Mouse (Mus musculus) embryonic facial prominence, embryonic 11.5 days (tissue): ENCODE results near the gene Med7. TPM values are rescaled to one million over a fixed set of nuclear protein-coding genes. Genes with fewer than 3 reads are reported as not detected.
A peak's percentile ranks its signal among the peaks of the same experiment; 100 is the strongest.

Experiments used
- ATAC-seq: fragments of 200-750 bp; cut with Nextera tagmentation; replicated peaks from 2 replicates; pipeline ENCODE4 v1.8.0; 2017; ENCODE audit warnings: low read depth; ENCODE audit not compliant: insufficient number of reproducible peaks, low FRiP score, low TSS enrichment
- DNase-seq: peaks from one replicate; pipeline ENCODE4 v3.0.0-alpha.2; 2015; ENCODE audit warnings: low spot score
- H3K27ac ChIP-seq: fragments of 300-500 bp; sonication (generic); replicated peaks from 2 replicates; pipeline ENCODE4 v1.5.1; 2014; ENCODE audit warnings: mild to moderate bottlenecking, low read depth, low read length, control low read depth
- H3K27me3 ChIP-seq: fragments of 300-500 bp; sonication (generic); 2 replicates; pipeline ENCODE4 v1.6.1; 2014; ENCODE audit warnings: mild to moderate bottlenecking, low read length, moderate library complexity, mixed read lengths; ENCODE audit not compliant: control insufficient read depth, insufficient read depth
- H3K36me3 ChIP-seq: fragments of 300-500 bp; sonication (generic); replicated peaks from 2 replicates; pipeline ENCODE4 v1.6.1; 2014; ENCODE audit warnings: low read depth, mild to moderate bottlenecking, low read length, moderate library complexity, mixed read lengths; ENCODE audit not compliant: control insufficient read depth, insufficient read depth
- H3K4me1 ChIP-seq: fragments of 300-500 bp; sonication (generic); 2 replicates; pipeline ENCODE4 v1.6.1; 2014; ENCODE audit warnings: low read length, mixed read lengths; ENCODE audit not compliant: control insufficient read depth, insufficient read depth
- H3K4me2 ChIP-seq: fragments of 300-500 bp; sonication (generic); 2 replicates; pipeline ENCODE4 v1.6.1; 2014; ENCODE audit warnings: low read depth, mild to moderate bottlenecking, control low read depth, low read length, moderate library complexity
- H3K4me3 ChIP-seq: fragments of 300-500 bp; sonication (generic); 2 replicates; pipeline ENCODE4 v1.5.1; 2014; ENCODE audit warnings: low read depth, low read length, control low read depth
- H3K9ac ChIP-seq: fragments of 300-500 bp; sonication (generic); replicated peaks from 2 replicates; pipeline ENCODE4 v1.6.1; 2014; ENCODE audit warnings: mild to moderate bottlenecking, control low read depth, low read length
- H3K9me3 ChIP-seq: fragments of 300-500 bp; sonication (generic); replicated peaks from 2 replicates; pipeline ENCODE4 v1.6.1; 2016; ENCODE audit warnings: mild to moderate bottlenecking, low read length, inconsistent platforms, mixed read lengths; ENCODE audit not compliant: control insufficient read depth
- WGBS: fragments of 180-500 bp; shearing (Covaris S2); extraction: QIAGEN DNeasy Blood & Tissue Kit; methylation state at CpG from one replicate; pipeline ENCODE4 v1.1.7; 2014; 5-methylcytosine and 5-hydroxymethylcytosine counted together
- polyA plus RNA-seq: library from polyadenylated mRNA; unstranded; fragments of >200 nt; fragmentation: Nextera tagmentation; extraction: Ambion mirVana; gene quantifications from 2 replicates; pipeline ENCODE4 v1.2.1, GENCODE M21; 2014

Med7 gene
- polyA plus RNA-seq, 1 experiment from 2014 or later = 114 TPM

- no peak overlapping the region for H3K27ac ChIP-seq
- H3K9ac ChIP-seq = no peak overlapping the region
- no peaks in the 10 kb centered on the region for H3K9me3 ChIP-seq
- H3K27me3 ChIP-seq = no peaks in the 10 kb centered on the region
- no peaks in the 10 kb centered on the region for H3K36me3 ChIP-seq
- peak; percentile 5 for DNase-seq
- ATAC-seq = no peak
- 75% methylated on average over 7 of the region's 7 CpGs for WGBS
- H3K4me3 ChIP-seq = no peak overlapping the region
- no peaks in the 10 kb centered on the region for H3K4me1 ChIP-seq
- no peak overlapping the region for H3K4me2 ChIP-seq
These were observed 43.8 kb downstream of the Med7 start for GRCm38 (mm10) chr11:46480517-46480916.

GRCm38 (mm10) chr11:46488231-46488630 lies 51.5 kb downstream of the Med7 start:
- Histone ChIP-seq H3K4me2 (no peak overlapping the region), H3K4me3 (no peak overlapping the region), H3K9ac (no peak overlapping the region), H3K36me3 (no peaks in the 10 kb centered on the region), H3K27me3 (no peaks in the 10 kb centered on the region), H3K9me3 (no peaks in the 10 kb centered on the region), H3K27ac (no peak overlapping the region), H3K4me1 (no peaks in the 10 kb centered on the region)
- ATAC-seq = no peak
- no peak for DNase-seq
- WGBS = 24% methylated on average over 1 of the region's 1 CpGs

- Histone ChIP-seq H3K4me2 (no peak overlapping the region), H3K4me3 (no peak overlapping the region), H3K27me3 (no peaks in the 10 kb centered on the region), H3K36me3 (no peaks in the 10 kb centered on the region), H3K9ac (no peak overlapping the region), H3K4me1 (no peaks in the 10 kb centered on the region), H3K27ac (no peak overlapping the region), H3K9me3 (no peaks in the 10 kb centered on the region)
- WGBS = 88% methylated on average over 2 of the region's 2 CpGs
- no peak for DNase-seq
- ATAC-seq = no peak
These were observed 51.9 kb downstream of the Med7 start for GRCm38 (mm10) chr11:46488650-46489049.

Other genes with a start within 250 kb of the Med7 start
- gene Fndc9, start 201.4 kb upstream of the Med7 start, polyA plus RNA-seq = 0.24 and 0.26 TPM in 2 replicates
- 16.8 and 23.0 TPM in 2 replicates for gene Cyfip2, start 124.1 kb upstream of the Med7 start, polyA plus RNA-seq
- gene Itk, start 47.4 kb upstream of the Med7 start, polyA plus RNA-seq = not detected in 2 replicates
- gene Fam71b, start 40.4 kb upstream of the Med7 start, polyA plus RNA-seq = not detected in 2 replicates
- 0.26 TPM in 1 of 2 replicates, not detected in the other for gene Havcr2, start 18.0 kb downstream of the Med7 start, polyA plus RNA-seq
- not detected in 2 replicates for gene Gm12169, start 87.3 kb downstream of the Med7 start, polyA plus RNA-seq
- gene BC053393, start 134.6 kb downstream of the Med7 start, polyA plus RNA-seq = not detected in 2 replicates
- not detected in 2 replicates for gene Dppa1, start 192.3 kb downstream of the Med7 start, polyA plus RNA-seq